Mouse (Mus musculus) neural tube, embryonic 14.5 days (tissue): ENCODE measurements around the gene Alox15. TPM values are rescaled to one million over a fixed set of nuclear protein-coding genes. Genes with fewer than 3 reads are reported as not detected.

Source experiments
- ATAC-seq: fragments of 200-750 bp; cut with Nextera tagmentation; 2 replicates; pipeline ENCODE4 v1.8.0; 2017; ENCODE audit warnings: low read depth, mild to moderate bottlenecking, moderate TSS enrichment, moderate library complexity
- H3K27ac ChIP-seq: fragments of 300-500 bp; sonication (generic); 2 replicates; pipeline ENCODE4 v1.5.1; 2014; ENCODE audit warnings: low read depth, mild to moderate bottlenecking, control low read depth, low read length, moderate library complexity, mixed read lengths
- H3K27me3 ChIP-seq: fragments of 300-500 bp; sonication (generic); 2 replicates; pipeline ENCODE4 v1.6.1; 2014; ENCODE audit warnings: low read length; ENCODE audit not compliant: control insufficient read depth, insufficient read depth
- H3K36me3 ChIP-seq: fragments of 300-500 bp; sonication (generic); 2 replicates; pipeline ENCODE4 v1.6.1; 2014; ENCODE audit warnings: low read length, mixed read lengths; ENCODE audit not compliant: control insufficient read depth, insufficient read depth
- H3K4me1 ChIP-seq: fragments of 300-500 bp; sonication (generic); 2 replicates; pipeline ENCODE4 v1.6.1; 2014; ENCODE audit warnings: low read length; ENCODE audit not compliant: control insufficient read depth, insufficient read depth
- H3K4me2 ChIP-seq: fragments of 300-500 bp; sonication (generic); 2 replicates; pipeline ENCODE4 v1.6.1; 2014; ENCODE audit warnings: mild to moderate bottlenecking, low read depth, low read length, control low read depth
- H3K4me3 ChIP-seq: fragments of 300-500 bp; sonication (generic); 2 replicates; pipeline ENCODE4 v1.5.1; 2014; ENCODE audit warnings: low read depth, low read length, control low read depth, mixed read lengths
- H3K9ac ChIP-seq: fragments of 300-500 bp; sonication (generic); replicated peaks from 2 replicates; pipeline ENCODE4 v1.6.1; 2014; ENCODE audit warnings: low read depth, mild to moderate bottlenecking, control low read depth, low read length, mixed read lengths
- H3K9me3 ChIP-seq: fragments of 300-500 bp; sonication (generic); 2 replicates; pipeline ENCODE4 v1.6.1; 2016; ENCODE audit warnings: low read length; ENCODE audit not compliant: control insufficient read depth
- WGBS: fragments of 180-500 bp; shearing (Covaris S2); extraction: QIAGEN DNeasy Blood & Tissue Kit; methylation state at CpG from one replicate; pipeline ENCODE4 v1.1.7; 2014; 5-methylcytosine and 5-hydroxymethylcytosine counted together
- polyA plus RNA-seq: library from polyadenylated mRNA; unstranded; fragments of >200 nt; fragmentation: Nextera tagmentation; extraction: Ambion mirVana; gene quantifications from 2 replicates; pipeline ENCODE4 v1.2.1, GENCODE M21; 2014

Alox15 gene
- polyA plus RNA-seq, 1 experiment from 2014 or later, result not detected

- no peak for ATAC-seq
- Histone ChIP-seq H3K9me3 (no peaks in the 10 kb centered on the region), H3K4me1 (no peaks in the 10 kb centered on the region), H3K36me3 (no peaks in the 10 kb centered on the region), H3K4me3 (no peak within 1 kb of the TSS), H3K9ac (no peak within 1 kb of the TSS), H3K4me2 (no peak within 1 kb of the TSS), H3K27ac (no peak within 1 kb of the TSS), H3K27me3 (peaks cover 5% of the 10 kb centered on the region)
- WGBS, result 23% methylated on average over 7 of the region's 7 CpGs
These were observed 29.3 kb downstream of the Alox15 start, which contains the start of gene Alox12e for GRCm38 (mm10) chr11:70322528-70322927. Alox12e (minus strand) TSS chr11:70322628.

GRCm38 (mm10) chr11:70321664-70322063, 30.2 kb downstream of the Alox15 start:
- Histone ChIP-seq H3K4me3 (no peak overlapping the region), H3K9ac (no peak overlapping the region), H3K36me3 (no peaks in the 10 kb centered on the region), H3K4me2 (no peak overlapping the region), H3K9me3 (no peaks in the 10 kb centered on the region), H3K27me3 (peaks cover 5% of the 10 kb centered on the region), H3K4me1 (no peaks in the 10 kb centered on the region), H3K27ac (no peak overlapping the region)
- WGBS, result 3% methylated on average over 15 of the region's 15 CpGs
- no peak for ATAC-seq

GRCm38 (mm10) chr11:70319614-70320013, 32.2 kb downstream of the Alox15 start:
- Histone ChIP-seq H3K4me2 (no peak overlapping the region), H3K9me3 (no peaks in the 10 kb centered on the region), H3K27ac (no peak overlapping the region), H3K27me3 (peaks cover 5% of the 10 kb centered on the region), H3K4me1 (no peaks in the 10 kb centered on the region), H3K4me3 (no peak overlapping the region), H3K9ac (no peak overlapping the region), H3K36me3 (no peaks in the 10 kb centered on the region)
- 80% methylated on average over 12 of the region's 12 CpGs for whole genome bisulfite sequencing
- ATAC-seq, result no peak

GRCm38 (mm10) chr11:70313833-70314232, 38.0 kb downstream of the Alox15 start:
- H3K9me3 ChIP-seq, result no peaks in the 10 kb centered on the region
- WGBS, result 39% methylated on average over 7 of the region's 7 CpGs
- no peak overlapping the region for H3K9ac ChIP-seq
- no peaks in the 10 kb centered on the region for H3K27me3 ChIP-seq
- no peaks in the 10 kb centered on the region for H3K4me1 ChIP-seq
- no peak overlapping the region for H3K4me3 ChIP-seq
- no peak overlapping the region for H3K27ac ChIP-seq
- H3K4me2 ChIP-seq, result no peak overlapping the region
- ATAC-seq, result no peak
- H3K36me3 ChIP-seq, result no peaks in the 10 kb centered on the region

- 29% methylated on average over 9 of the region's 9 CpGs for WGBS
- Histone ChIP-seq H3K9ac (no peak overlapping the region), H3K4me1 (no peaks in the 10 kb centered on the region), H3K9me3 (no peaks in the 10 kb centered on the region), H3K36me3 (no peaks in the 10 kb centered on the region), H3K4me2 (no peak overlapping the region), H3K4me3 (no peak overlapping the region), H3K27ac (no peak overlapping the region), H3K27me3 (no peaks in the 10 kb centered on the region)
- no peak for ATAC-seq
These were observed 42.5 kb downstream of the Alox15 start for GRCm38 (mm10) chr11:70309341-70309740.

GRCm38 (mm10) chr11:70308296-70308695, 43.5 kb downstream of the Alox15 start:
- H3K4me1 ChIP-seq, result no peaks in the 10 kb centered on the region
- WGBS, result 86% methylated on average over 2 of the region's 2 CpGs
- H3K4me2 ChIP-seq, result no peak overlapping the region
- H3K9me3 ChIP-seq, result no peaks in the 10 kb centered on the region
- H3K27ac ChIP-seq, result no peak overlapping the region
- ATAC-seq, result no peak
- no peak overlapping the region for H3K9ac ChIP-seq
- no peak overlapping the region for H3K4me3 ChIP-seq
- H3K27me3 ChIP-seq, result no peaks in the 10 kb centered on the region
- no peaks in the 10 kb centered on the region for H3K36me3 ChIP-seq

- WGBS, result 65% methylated on average over 7 of the region's 7 CpGs
These were observed 45.7 kb downstream of the Alox15 start for GRCm38 (mm10) chr11:70306159-70306558.

GRCm38 (mm10) chr11:70302293-70302692, 49.5 kb downstream of the Alox15 start:
- Histone ChIP-seq H3K36me3 (no peaks in the 10 kb centered on the region), H3K9ac (no peak overlapping the region), H3K4me2 (no peak overlapping the region), H3K27ac (no peak overlapping the region), H3K4me3 (no peak overlapping the region), H3K27me3 (no peaks in the 10 kb centered on the region), H3K4me1 (no peaks in the 10 kb centered on the region), H3K9me3 (no peaks in the 10 kb centered on the region; the same call in 1 of the 2 replicates)
- ATAC-seq, result no peak
- WGBS, result 86% methylated on average over 4 of the region's 4 CpGs

More at GRCm38 (mm10) chr11:70306159-70306558, 45.7 kb downstream of the Alox15 start:
- ATAC-seq, result no peak
- Histone ChIP-seq H3K9me3 (no peaks in the 10 kb centered on the region; the same call in 1 of the 2 replicates), H3K4me2 (no peak overlapping the region), H3K27me3 (no peaks in the 10 kb centered on the region), H3K4me3 (no peak overlapping the region), H3K9ac (no peak overlapping the region), H3K4me1 (no peaks in the 10 kb centered on the region), H3K27ac (no peak overlapping the region), H3K36me3 (no peaks in the 10 kb centered on the region)

GRCm38 (mm10) chr11:70297836-70298454, 53.9 kb downstream of the Alox15 start:
- no peaks in the 10 kb centered on the region; the same call in 1 of the 2 replicates for H3K9me3 ChIP-seq
- no peak for ATAC-seq
- H3K4me3 ChIP-seq, result no peak overlapping the region
- no peak overlapping the region for H3K9ac ChIP-seq
- H3K4me1 ChIP-seq, result no peaks in the 10 kb centered on the region
- no peak overlapping the region for H3K4me2 ChIP-seq
- 65% methylated on average over 12 of the region's 12 CpGs for WGBS
- no peaks in the 10 kb centered on the region for H3K36me3 ChIP-seq
- H3K27ac ChIP-seq, result no peak overlapping the region
- H3K27me3 ChIP-seq, result no peaks in the 10 kb centered on the region
